Mouse (Mus musculus): ENCODE results near the gene Angptl7.

DNA sequence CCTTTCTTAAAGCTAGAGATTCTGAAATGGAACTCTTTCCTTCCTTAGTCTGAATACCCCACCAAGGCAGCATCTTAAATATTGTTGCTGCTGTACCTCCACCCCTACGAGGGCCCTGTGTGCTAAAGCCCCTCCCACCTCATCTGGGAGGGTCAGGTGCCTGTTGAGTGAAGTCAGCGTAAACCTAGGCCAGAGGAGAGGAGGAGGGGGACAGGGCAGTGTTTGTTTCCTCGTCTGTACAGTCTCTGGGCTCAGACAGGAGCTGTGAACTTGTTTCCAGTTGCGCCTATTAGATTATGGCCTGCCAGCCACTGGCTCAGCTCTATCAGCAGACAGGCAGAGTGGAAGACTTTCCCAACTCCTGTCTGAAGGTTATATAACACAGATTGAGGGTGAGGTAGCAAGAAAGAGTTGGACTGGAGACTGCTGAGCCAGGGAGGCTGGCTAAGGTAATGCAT lies at the start of gene Angptl7:
- no peak for TF ChIP-seq CTCF (IDR thresholded peaks at IDR 0.05; ENCODE audit: insufficient read depth, low read length)
- no peak for TF ChIP-seq POLR2A (IDR thresholded peaks at IDR 0.05; ENCODE audit: borderline replicate concordance, extremely low read depth, low read depth, low read length)

All from lung, adult 2 months (tissue).